Mouse (Mus musculus): ENCODE data around the gene Trim25. TPM values are rescaled to one million over a fixed set of nuclear protein-coding genes. Genes with fewer than 3 reads are reported as not detected.

Trim25 gene
- polyA plus RNA-seq, 1 experiment from 2014 or later = 22.1 TPM

- Histone ChIP-seq H3K4me2 (ENCODE audit: low read depth, low read length) (no peak overlapping the region), H3K4me3 (ENCODE audit: low read length) (no peak overlapping the region), H3K9ac (ENCODE audit: low read length) (no peak overlapping the region), H3K9me3 (replicated peaks; ENCODE audit: control insufficient read depth, low read length) (no peaks in the 10 kb centered on the region), H3K4me1 (ENCODE audit: control insufficient read depth, insufficient read depth, low read length) (peaks cover 9% of the 10 kb centered on the region), H3K27me3 (ENCODE audit: control insufficient read depth, insufficient read depth, low read length) (no peaks in the 10 kb centered on the region), H3K36me3 (ENCODE audit: control insufficient read depth, insufficient read depth) (no peaks in the 10 kb centered on the region), H3K27ac (ENCODE audit: low read length) (no peak overlapping the region)
- ATAC-seq (replicated peaks; ENCODE audit: extremely low read depth, insufficient read depth, low FRiP score) = no peak
- 71% methylated on average over 3 of the region's 3 CpGs for WGBS
These were observed 40.3 kb upstream of the Trim25 start for GRCm38 (mm10) chr11:88958851-88959250.

- H3K4me1 ChIP-seq (ENCODE audit: control insufficient read depth, insufficient read depth, low read length) = no peaks in the 10 kb centered on the region
- no peak within 1 kb of the TSS for H3K27ac ChIP-seq (ENCODE audit: low read length)
- H3K9me3 ChIP-seq (replicated peaks; ENCODE audit: control insufficient read depth, low read length) = no peaks in the 10 kb centered on the region
- 81% methylated on average over 2 of the region's 3 CpGs for WGBS
- H3K27me3 ChIP-seq (ENCODE audit: control insufficient read depth, insufficient read depth, low read length) = no peaks in the 10 kb centered on the region
- no peak within 1 kb of the TSS for H3K4me3 ChIP-seq (ENCODE audit: low read length)
- no peak within 1 kb of the TSS for H3K9ac ChIP-seq (ENCODE audit: low read length)
- H3K36me3 ChIP-seq (ENCODE audit: control insufficient read depth, insufficient read depth) = no peaks in the 10 kb centered on the region
- no peak for ATAC-seq (replicated peaks; ENCODE audit: extremely low read depth, insufficient read depth, low FRiP score)
- no peak within 1 kb of the TSS for H3K4me2 ChIP-seq (ENCODE audit: low read depth, low read length)
These were observed 32.3 kb upstream of the Trim25 start, which contains the start of gene Elobl for GRCm38 (mm10) chr11:88966881-88967361. Elobl (minus strand) TSS chr11:88966931.

- H3K4me3 ChIP-seq (ENCODE audit: low read length) = no peak within 1 kb of the TSS
- WGBS = 33% methylated on average over 2 of the region's 2 CpGs
These were observed 28.9 kb upstream of the Trim25 start, which contains the start of gene Coil for GRCm38 (mm10) chr11:88970202-88970732. Coil (plus strand) TSS chr11:88970252.

GRCm38 (mm10) chr11:88973776-88974701 is 25.1 kb upstream of the Trim25 start:
- WGBS = 2% methylated on average over 61 of the region's 62 CpGs
- Histone ChIP-seq H3K4me1 (ENCODE audit: control insufficient read depth, insufficient read depth, low read length) (peaks cover 5% of the 10 kb centered on the region), H3K27ac (ENCODE audit: low read length) (peak overlapping the region; percentile 82), H3K9ac (ENCODE audit: low read length) (peak overlapping the region; percentile 83), H3K4me3 (ENCODE audit: low read length) (peak overlapping the region; percentile 79), H3K36me3 (ENCODE audit: control insufficient read depth, insufficient read depth) (no peaks in the 10 kb centered on the region), H3K27me3 (ENCODE audit: control insufficient read depth, insufficient read depth, low read length) (no peaks in the 10 kb centered on the region), H3K9me3 (replicated peaks; ENCODE audit: control insufficient read depth, low read length) (no peaks in the 10 kb centered on the region), H3K4me2 (ENCODE audit: low read depth, low read length) (peak overlapping the region; percentile 88)
- peak; percentile 87 for ATAC-seq (replicated peaks; ENCODE audit: extremely low read depth, insufficient read depth, low FRiP score)

More at GRCm38 (mm10) chr11:88970202-88970732, 28.9 kb upstream of the Trim25 start, which contains the start of gene Coil:
- Histone ChIP-seq H3K27me3 (ENCODE audit: control insufficient read depth, insufficient read depth, low read length) (no peaks in the 10 kb centered on the region), H3K27ac (ENCODE audit: low read length) (no peak within 1 kb of the TSS), H3K9me3 (replicated peaks; ENCODE audit: control insufficient read depth, low read length) (no peaks in the 10 kb centered on the region), H3K4me1 (ENCODE audit: control insufficient read depth, insufficient read depth, low read length) (peaks cover 5% of the 10 kb centered on the region), H3K9ac (ENCODE audit: low read length) (no peak within 1 kb of the TSS), H3K36me3 (ENCODE audit: control insufficient read depth, insufficient read depth) (no peaks in the 10 kb centered on the region), H3K4me2 (ENCODE audit: low read depth, low read length) (no peak within 1 kb of the TSS)
- no peak for ATAC-seq (replicated peaks; ENCODE audit: extremely low read depth, insufficient read depth, low FRiP score)

- no peak for ATAC-seq (replicated peaks; ENCODE audit: extremely low read depth, insufficient read depth, low FRiP score)
- WGBS = 93% methylated on average over 2 of the region's 2 CpGs
- Histone ChIP-seq H3K9me3 (replicated peaks; ENCODE audit: control insufficient read depth, low read length) (no peaks in the 10 kb centered on the region), H3K4me2 (ENCODE audit: low read depth, low read length) (no peak overlapping the region), H3K4me3 (ENCODE audit: low read length) (no peak overlapping the region), H3K4me1 (ENCODE audit: control insufficient read depth, insufficient read depth, low read length) (peaks cover 5% of the 10 kb centered on the region), H3K9ac (ENCODE audit: low read length) (no peak overlapping the region), H3K27me3 (ENCODE audit: control insufficient read depth, insufficient read depth, low read length) (no peaks in the 10 kb centered on the region), H3K36me3 (ENCODE audit: control insufficient read depth, insufficient read depth) (no peaks in the 10 kb centered on the region), H3K27ac (ENCODE audit: low read length) (no peak overlapping the region)
These were observed 22.9 kb upstream of the Trim25 start for GRCm38 (mm10) chr11:88976320-88976719.

- Histone ChIP-seq H3K4me1 (ENCODE audit: control insufficient read depth, insufficient read depth, low read length) (peaks cover 5% of the 10 kb centered on the region), H3K4me2 (ENCODE audit: low read depth, low read length) (no peak overlapping the region), H3K27ac (ENCODE audit: low read length) (no peak overlapping the region), H3K27me3 (ENCODE audit: control insufficient read depth, insufficient read depth, low read length) (no peaks in the 10 kb centered on the region), H3K4me3 (ENCODE audit: low read length) (no peak overlapping the region), H3K9ac (ENCODE audit: low read length) (no peak overlapping the region), H3K36me3 (ENCODE audit: control insufficient read depth, insufficient read depth) (no peaks in the 10 kb centered on the region), H3K9me3 (replicated peaks; ENCODE audit: control insufficient read depth, low read length) (no peaks in the 10 kb centered on the region)
- 88% methylated on average over 5 of the region's 5 CpGs for WGBS
- ATAC-seq (replicated peaks; ENCODE audit: extremely low read depth, insufficient read depth, low FRiP score) = no peak
These were observed 22.0 kb upstream of the Trim25 start for GRCm38 (mm10) chr11:88977188-88977587.

GRCm38 (mm10) chr11:88981337-88981736 is 17.8 kb upstream of the Trim25 start:
- H3K9ac ChIP-seq (ENCODE audit: low read length) = no peak overlapping the region
- peaks cover 22% of the 10 kb centered on the region for H3K36me3 ChIP-seq (ENCODE audit: control insufficient read depth, insufficient read depth)
- H3K9me3 ChIP-seq (replicated peaks; ENCODE audit: control insufficient read depth, low read length) = no peaks in the 10 kb centered on the region
- WGBS = 77% methylated on average over 8 of the region's 8 CpGs
- no peaks in the 10 kb centered on the region for H3K4me1 ChIP-seq (ENCODE audit: control insufficient read depth, insufficient read depth, low read length)
- no peak overlapping the region for H3K27ac ChIP-seq (ENCODE audit: low read length)
- no peak overlapping the region for H3K4me3 ChIP-seq (ENCODE audit: low read length)
- no peak overlapping the region for H3K4me2 ChIP-seq (ENCODE audit: low read depth, low read length)
- ATAC-seq (replicated peaks; ENCODE audit: extremely low read depth, insufficient read depth, low FRiP score) = no peak
- H3K27me3 ChIP-seq (ENCODE audit: control insufficient read depth, insufficient read depth, low read length) = no peaks in the 10 kb centered on the region

GRCm38 (mm10) chr11:88986616-88987015 is 12.6 kb upstream of the Trim25 start:
- no peak overlapping the region for H3K9ac ChIP-seq (ENCODE audit: low read length)
- no peaks in the 10 kb centered on the region for H3K9me3 ChIP-seq (replicated peaks; ENCODE audit: control insufficient read depth, low read length)
- H3K27me3 ChIP-seq (ENCODE audit: control insufficient read depth, insufficient read depth, low read length) = no peaks in the 10 kb centered on the region
- no peak overlapping the region for H3K4me2 ChIP-seq (ENCODE audit: low read depth, low read length)
- H3K27ac ChIP-seq (ENCODE audit: low read length) = no peak overlapping the region
- peaks cover 29% of the 10 kb centered on the region for H3K36me3 ChIP-seq (ENCODE audit: control insufficient read depth, insufficient read depth)
- H3K4me3 ChIP-seq (ENCODE audit: low read length) = no peak overlapping the region
- H3K4me1 ChIP-seq (ENCODE audit: control insufficient read depth, insufficient read depth, low read length) = no peaks in the 10 kb centered on the region
- no peak for ATAC-seq (replicated peaks; ENCODE audit: extremely low read depth, insufficient read depth, low FRiP score)
- WGBS = 86% methylated on average over 10 of the region's 10 CpGs

GRCm38 (mm10) chr11:88988956-88989355 is 10.2 kb upstream of the Trim25 start:
- 77% methylated on average over 5 of the region's 5 CpGs for WGBS
- no peak overlapping the region for H3K9ac ChIP-seq (ENCODE audit: low read length)
- no peak overlapping the region for H3K4me3 ChIP-seq (ENCODE audit: low read length)
- H3K4me1 ChIP-seq (ENCODE audit: control insufficient read depth, insufficient read depth, low read length) = no peaks in the 10 kb centered on the region
- no peaks in the 10 kb centered on the region for H3K27me3 ChIP-seq (ENCODE audit: control insufficient read depth, insufficient read depth, low read length)
- peaks cover 20% of the 10 kb centered on the region for H3K36me3 ChIP-seq (ENCODE audit: control insufficient read depth, insufficient read depth)
- ATAC-seq (replicated peaks; ENCODE audit: extremely low read depth, insufficient read depth, low FRiP score) = no peak
- no peaks in the 10 kb centered on the region for H3K9me3 ChIP-seq (replicated peaks; ENCODE audit: control insufficient read depth, low read length)
- H3K27ac ChIP-seq (ENCODE audit: low read length) = no peak overlapping the region
- H3K4me2 ChIP-seq (ENCODE audit: low read depth, low read length) = no peak overlapping the region

All from heart, embryonic 16.5 days (tissue).